Mouse (Mus musculus) bone marrow, adult 2 months (tissue): Measurements from ENCODE around the gene 2510009E07Rik.

Experiments used
- CTCF ChIP-seq: fragments of 200-500 bp; IDR thresholded peaks from 2 replicates; pipeline ENCODE4 v1.5.1; 2011; ENCODE audit warnings: low read length, control low read depth; ENCODE audit not compliant: control insufficient read depth, insufficient read depth
- POLR2A ChIP-seq: fragments of 200-500 bp; IDR thresholded peaks from 2 replicates; pipeline ENCODE4 v1.6.1; 2011; ENCODE audit warnings: low read depth, mild to moderate bottlenecking, control low read depth, low read length, borderline replicate concordance; ENCODE audit not compliant: control insufficient read depth

- TF ChIP-seq POLR2A, result no peak
- no peak for TF ChIP-seq CTCF
Observed at GRCm38 (mm10) chr16:21634460-21634859, 60.0 kb downstream of the 2510009E07Rik start.
